Mouse (Mus musculus) hindbrain, embryonic 16.5 days (tissue): ENCODE measurements around the gene Rassf3. TPM values are rescaled to one million over a fixed set of nuclear protein-coding genes. Genes with fewer than 3 reads are reported as not detected.

Experiments used
- ATAC-seq: fragments of 200-750 bp; cut with Nextera tagmentation; 2 replicates; pipeline ENCODE4 v1.8.0; 2017; ENCODE audit warnings: moderate TSS enrichment, moderate library complexity
- H3K27ac ChIP-seq: fragments of 300-500 bp; sonication (generic); 2 replicates; pipeline ENCODE4 v1.5.1; 2014; ENCODE audit warnings: low read depth, mild to moderate bottlenecking, control low read depth, low read length, moderate library complexity
- H3K27me3 ChIP-seq: fragments of 300-500 bp; sonication (generic); replicated peaks from 2 replicates; pipeline ENCODE4 v1.6.1; 2014; ENCODE audit warnings: low read length; ENCODE audit not compliant: control insufficient read depth, insufficient read depth
- H3K36me3 ChIP-seq: fragments of 300-500 bp; sonication (generic); 2 replicates; pipeline ENCODE4 v1.6.1; 2014; ENCODE audit warnings: mild to moderate bottlenecking, low read length, moderate library complexity, mixed read lengths; ENCODE audit not compliant: control insufficient read depth, insufficient read depth
- H3K4me1 ChIP-seq: fragments of 300-500 bp; sonication (generic); 2 replicates; pipeline ENCODE4 v1.6.1; 2014; ENCODE audit warnings: low read depth, low read length; ENCODE audit not compliant: control insufficient read depth, insufficient read depth
- H3K4me2 ChIP-seq: fragments of 300-500 bp; sonication (generic); 2 replicates; pipeline ENCODE4 v1.6.1; 2014; ENCODE audit warnings: mild to moderate bottlenecking, low read length, control low read depth, moderate library complexity
- H3K4me3 ChIP-seq: fragments of 300-500 bp; sonication (generic); 2 replicates; pipeline ENCODE4 v1.5.1; 2014; ENCODE audit warnings: mild to moderate bottlenecking, low read length, control low read depth, moderate library complexity
- H3K9ac ChIP-seq: fragments of 300-500 bp; sonication (generic); 2 replicates; pipeline ENCODE4 v1.6.1; 2014; ENCODE audit warnings: low read depth, mild to moderate bottlenecking, control low read depth, low read length, moderate library complexity
- H3K9me3 ChIP-seq: fragments of 300-500 bp; sonication (generic); 2 replicates; pipeline ENCODE4 v1.6.1; 2014; ENCODE audit warnings: mild to moderate bottlenecking, low read length, moderate library complexity; ENCODE audit not compliant: control insufficient read depth
- WGBS: fragments of 180-500 bp; shearing (Covaris S2); extraction: QIAGEN DNeasy Blood & Tissue Kit; methylation state at CpG from one replicate; pipeline ENCODE4 v1.1.7; 2014; 5-methylcytosine and 5-hydroxymethylcytosine counted together
- polyA plus RNA-seq: library from polyadenylated mRNA; unstranded; fragments of >200 nt; fragmentation: Nextera tagmentation; extraction: Ambion mirVana; gene quantifications from 2 replicates; pipeline ENCODE4 v1.2.1, GENCODE M21; 2015

Gene Rassf3
- polyA plus RNA-seq, 1 experiment from 2014 or later, result 5.3 TPM

- H3K4me3 ChIP-seq, result no peak overlapping the region
- H3K9ac ChIP-seq, result no peak overlapping the region
- ATAC-seq, result no peak
- H3K9me3 ChIP-seq, result no peaks in the 10 kb centered on the region
- H3K4me1 ChIP-seq, result peaks cover 3% of the 10 kb centered on the region
- H3K27ac ChIP-seq, result no peak overlapping the region
- H3K27me3 ChIP-seq, result no peaks in the 10 kb centered on the region
- no peaks in the 10 kb centered on the region for H3K36me3 ChIP-seq
- WGBS, result 90% methylated on average over 2 of the region's 2 CpGs
- no peak overlapping the region for H3K4me2 ChIP-seq
Observed at GRCm38 (mm10) chr10:121360358-121360757, 115.8 kb downstream of the Rassf3 start.

Other genes starting within 250 kb of the Rassf3 start
- 16.6 and 19.5 TPM in 2 replicates for gene Tbc1d30, start 125.1 kb downstream of the Rassf3 start, polyA plus RNA-seq
- gene Gns, start 111.3 kb downstream of the Rassf3 start, polyA plus RNA-seq, result 39.7 and 43.1 TPM in 2 replicates
- 29.8 and 31.9 TPM in 2 replicates for gene Tbk1, start 110.4 kb upstream of the Rassf3 start, polyA plus RNA-seq
- gene Xpot, start 150.0 kb upstream of the Rassf3 start, polyA plus RNA-seq, result 29.7 and 32.2 TPM in 2 replicates
- 0.13 and 0.24 TPM in 2 replicates for gene D930020B18Rik, start 165.2 kb upstream of the Rassf3 start, polyA plus RNA-seq